Mouse (Mus musculus): ENCODE measurements around the gene Map3k20.

Map3k20 gene

DNA sequence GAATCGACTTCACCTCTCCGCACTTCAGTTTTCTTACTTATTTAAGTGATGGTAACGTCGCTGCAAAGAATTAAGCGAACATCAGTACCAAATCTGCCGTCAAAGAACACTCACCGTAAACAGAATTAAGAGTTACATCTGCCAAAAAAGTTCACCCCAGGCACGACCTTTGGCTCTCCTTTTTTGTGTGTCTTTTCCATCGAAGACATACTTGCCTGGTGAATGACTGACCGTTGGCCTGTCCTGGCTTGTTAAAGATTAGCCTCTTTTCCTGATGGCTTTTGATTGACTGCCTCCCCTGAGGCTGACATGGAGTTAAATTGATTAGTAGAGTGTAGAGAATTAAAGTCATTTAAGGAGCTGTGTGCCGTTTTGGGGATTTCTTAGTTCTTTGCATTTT is 191.8 kb downstream of the Map3k20 start:
- CTCF ChIA-PET, result interaction anchor here (0.6 kb wide), 1 partner anchor 15 kb away, joined by 3 read pairs; no protein-coding TSS in a partner anchor

DNA sequence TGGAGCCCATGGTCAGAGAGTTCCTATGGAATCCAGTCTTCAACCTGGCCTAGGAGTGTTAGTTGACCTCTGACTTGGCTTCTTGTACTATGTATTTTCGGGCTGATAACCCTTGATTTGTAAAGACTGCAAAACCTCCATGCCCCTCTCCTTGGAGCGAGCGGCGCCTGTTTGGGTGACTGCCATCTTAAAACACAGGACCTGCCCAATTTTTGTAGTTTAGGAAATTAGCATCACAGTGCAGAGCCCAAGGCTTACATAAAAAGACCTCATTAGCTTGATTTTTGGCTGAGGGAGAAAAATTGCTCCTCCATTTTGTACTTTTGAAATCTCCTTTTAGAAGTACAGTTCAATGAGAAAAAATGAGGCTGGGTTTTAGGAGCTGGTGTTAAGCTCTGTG is 192.7 kb downstream of the Map3k20 start:
- CTCF ChIA-PET, result no interaction called here

DNA sequence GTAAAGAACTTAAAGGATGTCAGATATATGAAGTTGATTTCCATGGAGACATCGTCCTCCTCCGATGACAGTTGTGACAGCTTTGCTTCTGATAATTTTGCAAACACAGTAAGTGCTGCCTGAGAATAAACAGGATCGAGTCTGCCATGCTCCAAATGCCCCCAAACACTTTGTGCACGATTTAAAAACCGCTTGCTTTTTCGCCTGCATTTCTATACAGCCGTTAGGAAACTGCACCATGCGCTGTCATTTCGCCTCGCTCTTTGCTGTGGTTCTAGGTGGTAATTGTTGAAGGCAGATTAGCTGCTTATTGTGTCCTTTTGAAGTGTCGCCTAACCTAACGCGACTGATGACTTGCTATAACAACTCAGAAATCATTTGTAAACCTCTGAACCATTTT is 193.5 kb downstream of the Map3k20 start:
- CTCF ChIA-PET, result no interaction called here

DNA sequence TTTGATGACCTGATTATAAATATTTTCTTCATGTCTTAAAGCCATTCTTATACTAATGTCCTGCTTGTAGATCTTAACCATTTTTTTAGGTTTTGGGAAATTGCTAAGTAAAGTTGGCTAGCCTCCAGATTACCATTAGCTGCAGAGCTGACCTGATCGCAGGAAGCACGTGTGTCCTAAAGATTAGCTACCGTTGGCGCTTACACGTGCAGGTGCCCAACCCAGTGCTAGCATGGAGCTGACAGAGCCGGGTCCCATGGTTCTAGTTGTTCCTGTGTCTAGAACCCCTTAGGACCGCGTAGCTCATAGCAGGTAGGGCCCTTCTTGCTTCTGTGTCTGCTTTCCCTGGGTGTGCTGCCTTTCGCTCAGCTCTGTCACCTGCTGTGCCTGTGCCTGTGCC is 194.4 kb downstream of the Map3k20 start:
- CTCF ChIA-PET, result no interaction called here

DNA sequence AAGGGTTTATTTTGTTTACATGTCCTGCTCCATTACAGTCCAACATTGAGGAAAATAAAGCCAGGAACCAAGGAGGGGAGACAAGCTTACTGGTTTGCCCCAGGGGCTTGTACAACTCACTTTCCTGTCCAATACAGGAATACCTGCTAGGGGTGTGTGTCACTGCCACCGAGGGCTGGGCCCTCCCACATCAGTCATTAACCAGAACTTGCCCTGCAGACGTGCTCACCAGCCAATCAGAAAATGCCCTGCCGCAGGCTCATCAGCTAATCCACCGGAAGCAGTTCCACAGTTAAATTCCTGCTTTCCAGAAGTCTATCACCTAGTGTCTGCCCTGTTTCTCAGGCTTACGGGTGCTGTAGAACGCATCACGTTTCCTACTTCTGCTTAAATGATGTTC is 206.2 kb downstream of the Map3k20 start:
- CTCF ChIA-PET, result interaction anchor here (0.6 kb wide), 1 partner anchor 15 kb away, joined by 3 read pairs; no protein-coding TSS in a partner anchor
